Mouse (Mus musculus) embryo, embryonic 11.5 days (tissue): ENCODE measurements around the gene Slc17a3.

Source experiments
- DNase-seq: peaks from one replicate; pipeline ENCODE4 v3.0.0-alpha.2; 2012; ENCODE audit warnings: low read depth, low spot score

Gene Slc17a3

GRCm38 (mm10) chr13:23873141-23873540 is 33.9 kb downstream of the Slc17a3 start:
- DNase-seq, result no peak

GRCm38 (mm10) chr13:23879106-23879505 is 39.9 kb downstream of the Slc17a3 start:
- DNase-seq, result no peak

GRCm38 (mm10) chr13:23879636-23880035 is 40.4 kb downstream of the Slc17a3 start:
- DNase-seq, result no peak

GRCm38 (mm10) chr13:23885540-23885939 is 46.3 kb downstream of the Slc17a3 start:
- DNase-seq, result no peak

GRCm38 (mm10) chr13:23887026-23887725 is 47.9 kb downstream of the Slc17a3 start:
- no peak for DNase-seq

- DNase-seq, result no peak
Measured at GRCm38 (mm10) chr13:23889011-23889605, 49.9 kb downstream of the Slc17a3 start.

- DNase-seq, result no peak
Measured at GRCm38 (mm10) chr13:23892592-23893268, 53.5 kb downstream of the Slc17a3 start.

- DNase-seq, result no peak
Measured at GRCm38 (mm10) chr13:23893269-23893593, 54.0 kb downstream of the Slc17a3 start.

GRCm38 (mm10) chr13:23898242-23898641 is 59.0 kb downstream of the Slc17a3 start:
- no peak for DNase-seq

- no peak for DNase-seq
Measured at GRCm38 (mm10) chr13:23906906-23907305, 67.7 kb downstream of the Slc17a3 start.

GRCm38 (mm10) chr13:23910121-23910520 is 70.9 kb downstream of the Slc17a3 start:
- DNase-seq, result no peak
